Mouse (Mus musculus) ovary, postnatal 10 days (tissue): ENCODE data around the gene Neurl1a.

ENCODE experiments used
- DNase-seq: peaks from one replicate; pipeline ENCODE4 v3.0.0; 2022; ENCODE audit warnings: low spot score

The Neurl1a gene

GRCm38 (mm10) chr19:47291307-47292080 is 112.9 kb downstream of the Neurl1a start:
- DNase-seq = no peak

- no peak for DNase-seq
These were observed 113.9 kb downstream of the Neurl1a start for GRCm38 (mm10) chr19:47292451-47292951.

DNA sequence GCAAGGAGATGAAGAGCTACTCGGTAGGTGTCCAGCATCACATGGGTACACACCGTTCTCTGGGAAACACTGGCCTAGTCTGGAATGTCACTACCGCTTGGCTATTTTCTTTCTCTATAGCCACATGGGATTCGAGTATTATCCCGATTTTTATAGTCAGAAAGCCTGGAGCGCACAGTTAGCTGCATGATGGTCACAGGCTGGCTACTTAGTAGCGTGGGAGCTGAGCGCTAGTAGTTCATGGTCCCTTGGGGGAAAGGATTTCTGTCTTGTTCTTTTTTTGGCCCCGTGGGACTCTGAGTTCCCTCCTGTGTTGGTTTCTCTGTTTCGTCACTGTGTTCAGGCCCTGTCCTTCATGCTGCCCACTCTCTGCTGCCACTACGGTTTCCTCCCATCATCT is 119.5 kb downstream of the Neurl1a start:
- DNase-seq = no peak

GRCm38 (mm10) chr19:47301303-47302190 is 122.9 kb downstream of the Neurl1a start:
- no peak for DNase-seq

DNA sequence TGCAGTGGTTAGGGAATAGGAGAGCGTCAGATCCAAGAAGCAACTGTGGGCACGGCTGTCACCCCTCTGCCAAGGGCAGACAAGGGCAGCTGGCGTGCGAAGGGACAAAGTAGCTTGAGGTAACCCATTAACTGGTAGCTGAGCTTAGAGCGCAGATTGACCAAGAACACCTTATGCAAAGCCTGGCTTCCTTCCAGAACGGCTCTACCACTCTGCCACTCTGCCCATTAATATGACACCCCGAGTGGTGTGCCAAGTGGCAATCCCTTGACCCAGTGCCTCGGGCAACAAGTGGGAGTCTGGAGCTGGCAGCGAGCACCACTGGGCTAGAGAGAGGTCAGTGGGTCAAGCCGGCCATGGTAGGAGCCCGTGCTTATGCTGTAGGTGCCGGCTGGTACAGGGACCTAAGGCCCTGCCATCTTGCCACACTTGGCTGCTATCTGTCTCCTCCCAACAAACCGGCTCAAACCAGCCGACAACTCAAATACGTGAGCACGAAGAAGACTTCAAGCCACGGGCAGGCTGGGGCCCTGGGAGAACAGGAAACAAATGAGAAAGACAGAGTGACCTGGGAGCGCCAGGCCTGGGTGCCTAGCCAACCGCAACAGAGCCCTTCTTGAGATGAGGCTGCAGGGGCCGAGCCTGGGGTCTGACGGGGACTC is 123.7 kb downstream of the Neurl1a start:
- no peak for DNase-seq

- DNase-seq = no peak
These were observed 124.5 kb downstream of the Neurl1a start for GRCm38 (mm10) chr19:47303128-47303527.

- no peak for DNase-seq
These were observed 125.6 kb downstream of the Neurl1a start for GRCm38 (mm10) chr19:47304170-47304745.

DNA sequence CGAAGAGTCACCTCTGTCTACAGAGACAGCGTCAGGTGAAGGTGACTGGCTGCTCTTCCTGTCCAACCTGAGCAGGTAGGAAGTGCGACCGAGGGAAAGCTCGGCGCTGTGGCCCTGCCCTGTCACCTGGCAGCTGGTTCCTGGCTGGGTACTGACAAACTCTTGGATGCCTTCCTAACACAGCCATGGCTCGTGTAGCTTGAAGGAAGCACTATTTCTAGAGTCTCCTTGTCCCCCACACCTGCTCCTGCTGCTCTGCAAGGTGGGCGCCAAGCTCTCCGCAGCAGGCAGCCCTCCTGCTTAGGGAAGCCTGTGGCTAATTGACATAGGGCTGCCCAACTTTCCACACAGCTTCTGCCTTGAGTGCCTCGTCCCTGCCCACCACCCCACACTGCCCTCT is 126.8 kb downstream of the Neurl1a start:
- DNase-seq = no peak

DNA sequence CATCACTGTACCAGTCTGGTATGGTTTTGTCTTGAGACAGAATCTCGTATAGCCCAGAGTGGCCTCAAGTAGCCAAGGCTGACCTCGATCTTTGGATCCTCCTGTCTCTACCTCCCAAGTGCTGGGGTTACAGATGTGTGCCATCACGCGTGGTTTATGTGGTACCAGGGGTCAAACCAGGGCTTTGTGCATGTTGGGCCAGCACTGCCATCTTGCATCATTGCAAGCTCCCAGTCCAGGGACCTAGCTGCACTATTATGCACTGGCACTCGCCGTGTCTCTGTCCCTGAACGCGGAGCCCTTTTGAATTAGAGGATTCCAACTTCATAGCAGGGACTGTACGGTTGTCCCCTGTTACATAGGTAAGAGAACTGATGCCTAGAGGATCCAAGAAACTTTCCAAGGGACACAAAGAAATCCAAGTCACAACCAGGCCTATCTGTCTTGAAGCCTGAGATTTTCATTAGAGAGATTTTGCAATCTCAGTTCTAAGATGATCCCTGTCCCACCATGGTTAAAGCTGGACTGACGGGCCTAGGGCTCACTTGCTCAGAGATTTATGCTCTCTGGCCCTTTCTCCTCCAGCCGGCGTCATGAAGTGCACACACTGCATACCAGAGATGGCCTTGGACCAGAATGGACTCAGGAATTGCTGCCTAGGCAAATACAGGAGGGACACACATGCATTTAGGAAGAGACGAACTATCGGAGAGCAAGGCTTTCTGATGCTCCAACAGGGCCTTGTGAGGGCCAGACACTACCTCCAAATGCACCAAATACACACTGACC is 127.7 kb downstream of the Neurl1a start:
- no peak for DNase-seq

DNA sequence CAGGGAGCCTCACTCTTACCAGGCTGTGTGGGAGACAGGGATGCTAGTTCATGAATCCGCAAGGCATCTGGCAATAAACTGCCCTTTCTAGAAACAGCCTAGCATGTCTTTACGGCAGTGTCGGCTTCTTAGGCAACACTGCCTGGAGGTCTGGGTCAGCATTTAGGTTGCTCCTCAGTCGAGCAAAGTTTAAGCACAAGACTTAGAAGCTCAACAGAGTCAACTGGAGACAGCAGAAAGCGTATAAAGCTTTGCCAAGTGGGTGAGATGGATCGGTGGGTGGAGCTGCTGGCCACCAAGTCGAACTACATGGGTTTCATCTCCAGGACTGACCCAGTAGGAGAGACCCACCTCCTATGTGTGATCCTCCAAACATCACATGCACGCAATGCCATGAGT is 128.3 kb downstream of the Neurl1a start:
- DNase-seq = no peak
